Mouse (Mus musculus) hindbrain, embryonic 16.5 days (tissue): ENCODE results near the gene Susd2. TPM values are rescaled to one million over a fixed set of nuclear protein-coding genes. Genes with fewer than 3 reads are reported as not detected.

Experiments
- ATAC-seq: fragments of 200-750 bp; cut with Nextera tagmentation; 2 replicates; pipeline ENCODE4 v1.8.0; 2017; ENCODE audit warnings: moderate TSS enrichment, moderate library complexity
- H3K27ac ChIP-seq: fragments of 300-500 bp; sonication (generic); 2 replicates; pipeline ENCODE4 v1.5.1; 2014; ENCODE audit warnings: low read depth, mild to moderate bottlenecking, control low read depth, low read length, moderate library complexity
- H3K27me3 ChIP-seq: fragments of 300-500 bp; sonication (generic); replicated peaks from 2 replicates; pipeline ENCODE4 v1.6.1; 2014; ENCODE audit warnings: low read length; ENCODE audit not compliant: control insufficient read depth, insufficient read depth
- H3K36me3 ChIP-seq: fragments of 300-500 bp; sonication (generic); 2 replicates; pipeline ENCODE4 v1.6.1; 2014; ENCODE audit warnings: mild to moderate bottlenecking, low read length, moderate library complexity, mixed read lengths; ENCODE audit not compliant: control insufficient read depth, insufficient read depth
- H3K4me1 ChIP-seq: fragments of 300-500 bp; sonication (generic); 2 replicates; pipeline ENCODE4 v1.6.1; 2014; ENCODE audit warnings: low read depth, low read length; ENCODE audit not compliant: control insufficient read depth, insufficient read depth
- H3K4me2 ChIP-seq: fragments of 300-500 bp; sonication (generic); 2 replicates; pipeline ENCODE4 v1.6.1; 2014; ENCODE audit warnings: mild to moderate bottlenecking, low read length, control low read depth, moderate library complexity
- H3K4me3 ChIP-seq: fragments of 300-500 bp; sonication (generic); 2 replicates; pipeline ENCODE4 v1.5.1; 2014; ENCODE audit warnings: mild to moderate bottlenecking, low read length, control low read depth, moderate library complexity
- H3K9ac ChIP-seq: fragments of 300-500 bp; sonication (generic); 2 replicates; pipeline ENCODE4 v1.6.1; 2014; ENCODE audit warnings: low read depth, mild to moderate bottlenecking, control low read depth, low read length, moderate library complexity
- H3K9me3 ChIP-seq: fragments of 300-500 bp; sonication (generic); 2 replicates; pipeline ENCODE4 v1.6.1; 2014; ENCODE audit warnings: mild to moderate bottlenecking, low read length, moderate library complexity; ENCODE audit not compliant: control insufficient read depth
- WGBS: fragments of 180-500 bp; shearing (Covaris S2); extraction: QIAGEN DNeasy Blood & Tissue Kit; methylation state at CpG from one replicate; pipeline ENCODE4 v1.1.7; 2014; 5-methylcytosine and 5-hydroxymethylcytosine counted together
- polyA plus RNA-seq: library from polyadenylated mRNA; unstranded; fragments of >200 nt; fragmentation: Nextera tagmentation; extraction: Ambion mirVana; gene quantifications from 2 replicates; pipeline ENCODE4 v1.2.1, GENCODE M21; 2015

Gene Susd2
- polyA plus RNA-seq, 1 experiment from 2014 or later: 10.5 TPM

DNA sequence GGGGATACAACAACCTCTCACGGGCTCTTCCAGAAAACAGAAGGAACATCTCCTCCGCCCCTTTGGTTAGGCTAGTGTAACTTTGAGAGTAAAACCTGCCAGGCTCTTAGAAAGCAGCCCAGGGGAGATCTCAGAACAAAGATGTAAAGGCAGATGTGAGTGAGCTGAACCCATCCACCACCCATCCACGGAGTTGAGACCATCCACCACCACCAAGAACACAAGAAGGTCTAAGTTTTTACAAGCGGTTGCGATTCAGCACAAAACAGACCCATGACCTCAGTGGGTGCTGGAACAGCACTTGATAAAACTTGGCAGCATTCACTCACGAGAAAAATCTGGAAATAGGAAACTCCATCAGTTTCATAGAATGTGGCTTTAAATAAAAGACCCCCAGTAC is 17.9 kb downstream of the Susd2 start:
- Histone ChIP-seq H3K4me1 (no peaks in the 10 kb centered on the region), H3K9ac (no peak overlapping the region), H3K36me3 (no peaks in the 10 kb centered on the region), H3K4me3 (no peak overlapping the region), H3K4me2 (no peak overlapping the region), H3K9me3 (no peaks in the 10 kb centered on the region; the same call in 1 of the 2 replicates), H3K27me3 (no peaks in the 10 kb centered on the region), H3K27ac (no peak overlapping the region)
- no peak for ATAC-seq
- WGBS: 68% methylated on average over 6 of the region's 6 CpGs

DNA sequence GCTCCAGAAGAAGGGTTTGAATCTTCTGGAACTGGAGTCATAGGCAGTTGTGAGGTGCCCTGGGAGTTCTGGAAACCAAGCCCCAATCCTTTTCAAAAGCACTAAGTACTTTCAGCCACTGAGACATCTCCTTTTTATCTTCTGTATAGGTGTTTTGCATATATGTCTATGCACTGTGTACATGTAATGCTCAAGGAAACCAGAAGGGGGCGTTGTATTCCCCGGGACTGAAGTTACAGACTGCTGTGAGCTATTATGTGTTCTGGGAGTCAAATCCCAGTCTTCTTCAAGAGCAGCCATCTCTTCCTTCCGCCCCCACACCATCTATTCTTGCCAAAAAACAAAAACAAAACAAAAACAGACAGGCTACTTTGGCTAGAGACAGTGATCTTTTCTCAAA is 23.0 kb downstream of the Susd2 start:
- Histone ChIP-seq H3K36me3 (no peaks in the 10 kb centered on the region), H3K27ac (no peak overlapping the region)
- 53% methylated on average over 3 of the region's 3 CpGs for WGBS

DNA sequence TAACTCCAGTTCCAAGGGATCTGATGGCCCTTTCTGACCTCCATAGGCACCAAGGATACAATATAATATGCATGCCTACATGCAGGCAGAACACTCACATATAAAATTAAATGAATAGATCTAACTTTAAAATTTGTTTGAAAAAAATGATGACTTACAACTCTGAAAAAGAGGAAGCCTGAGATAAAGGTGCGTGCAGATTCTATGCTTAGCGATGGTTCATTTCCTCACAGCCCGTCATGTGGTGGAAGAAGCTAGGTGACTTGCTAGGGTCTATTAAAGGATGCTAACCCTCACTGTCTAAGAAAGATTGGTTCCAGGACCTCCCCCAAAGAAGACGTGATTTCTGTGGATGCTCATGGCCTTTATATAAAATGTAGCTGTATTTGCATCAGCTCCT is 27.8 kb downstream of the Susd2 start:
- no peaks in the 10 kb centered on the region for H3K4me1 ChIP-seq
- ATAC-seq: no peak
- H3K9ac ChIP-seq: no peak overlapping the region
- 90% methylated on average over 4 of the region's 4 CpGs for WGBS
- H3K27ac ChIP-seq: no peak overlapping the region
- no peaks in the 10 kb centered on the region for H3K27me3 ChIP-seq
- no peaks in the 10 kb centered on the region for H3K36me3 ChIP-seq
- H3K4me2 ChIP-seq: no peak overlapping the region
- no peaks in the 10 kb centered on the region for H3K9me3 ChIP-seq
- H3K4me3 ChIP-seq: no peak overlapping the region

More for the DNA sequence above, 23.0 kb downstream of the Susd2 start:
- ATAC-seq: no peak
- H3K9me3 ChIP-seq: no peaks in the 10 kb centered on the region; the same call in 1 of the 2 replicates
- H3K4me3 ChIP-seq: no peak overlapping the region
- H3K4me1 ChIP-seq: no peaks in the 10 kb centered on the region
- H3K4me2 ChIP-seq: no peak overlapping the region
- H3K9ac ChIP-seq: no peak overlapping the region
- H3K27me3 ChIP-seq: no peaks in the 10 kb centered on the region

DNA sequence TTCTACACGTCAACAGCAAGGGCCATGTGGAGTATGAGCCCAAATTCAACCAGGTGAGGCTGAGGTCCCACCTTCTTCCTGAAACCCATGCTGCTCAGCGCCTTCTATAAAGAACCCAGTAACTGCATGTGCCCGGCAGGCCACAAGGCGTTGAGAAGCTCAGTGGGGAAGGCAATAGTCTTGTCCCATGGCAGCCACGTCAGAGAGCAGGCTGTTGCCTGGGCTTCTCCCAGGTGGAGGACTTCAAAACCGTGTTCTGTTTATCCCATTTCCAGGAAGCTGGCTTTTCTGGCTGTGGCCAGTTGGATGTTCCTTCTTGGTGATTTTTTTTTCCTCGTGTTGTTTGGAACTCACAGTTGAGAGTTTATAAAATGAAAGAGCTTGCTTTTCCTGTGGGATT is 33.3 kb downstream of the Susd2 start:
- no peak overlapping the region for H3K4me2 ChIP-seq
- H3K27me3 ChIP-seq: no peaks in the 10 kb centered on the region
- H3K4me3 ChIP-seq: no peak overlapping the region
- no peak overlapping the region for H3K27ac ChIP-seq
- no peak overlapping the region for H3K9ac ChIP-seq
- no peaks in the 10 kb centered on the region for H3K36me3 ChIP-seq
- no peaks in the 10 kb centered on the region for H3K9me3 ChIP-seq
- ATAC-seq: no peak
- WGBS: 65% methylated on average over 7 of the region's 7 CpGs
- H3K4me1 ChIP-seq: no peaks in the 10 kb centered on the region

DNA sequence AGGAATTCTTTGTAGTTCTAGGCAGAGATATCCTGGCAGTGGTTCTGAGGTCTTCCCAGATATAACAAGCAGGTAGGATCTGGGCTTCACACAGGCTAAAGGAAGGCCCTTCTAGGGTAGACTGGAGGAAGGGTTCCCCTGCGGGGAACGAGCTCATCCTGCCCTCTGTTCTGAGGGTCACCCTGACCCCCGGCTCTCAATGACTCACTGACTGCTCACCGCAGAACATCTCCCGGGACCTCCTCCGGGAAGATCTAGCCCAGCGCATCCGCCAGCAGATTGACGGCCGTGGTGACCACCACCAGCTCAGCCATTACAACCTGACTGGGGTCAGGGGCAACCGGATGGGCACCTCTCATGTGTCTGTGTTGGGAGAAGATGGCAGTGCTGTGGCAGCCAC is 34.8 kb downstream of the Susd2 start:
- ATAC-seq: no peak
- H3K9me3 ChIP-seq: no peaks in the 10 kb centered on the region
- 89% methylated on average over 11 of the region's 11 CpGs for WGBS
- H3K9ac ChIP-seq: no peak overlapping the region
- H3K4me3 ChIP-seq: no peak overlapping the region
- H3K4me1 ChIP-seq: no peaks in the 10 kb centered on the region
- no peaks in the 10 kb centered on the region for H3K36me3 ChIP-seq
- H3K4me2 ChIP-seq: no peak overlapping the region
- no peak overlapping the region for H3K27ac ChIP-seq
- H3K27me3 ChIP-seq: no peaks in the 10 kb centered on the region

DNA sequence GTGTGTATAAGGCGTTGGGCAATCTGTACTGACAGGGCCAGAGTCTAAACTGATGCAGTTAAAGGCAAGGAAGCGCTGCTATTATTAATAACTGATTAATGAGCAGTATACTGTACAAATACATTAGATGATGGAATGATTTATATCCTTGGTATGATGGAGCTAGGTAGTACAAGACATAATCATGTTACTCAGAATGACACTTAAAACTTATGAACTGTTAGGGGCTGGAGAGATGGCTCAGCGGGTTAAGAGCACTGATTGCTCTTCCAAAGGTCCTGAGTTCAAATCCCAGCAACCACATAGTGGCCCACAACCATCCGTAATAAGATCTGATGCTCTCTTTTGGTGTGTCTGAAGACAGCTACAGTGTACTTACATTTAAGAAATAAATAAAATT is 36.6 kb downstream of the Susd2 start:
- no peak overlapping the region for H3K9ac ChIP-seq
- H3K4me3 ChIP-seq: no peak overlapping the region
- ATAC-seq: no peak
- no peaks in the 10 kb centered on the region for H3K4me1 ChIP-seq
- 89% methylated on average over 4 of the region's 4 CpGs for WGBS
- no peak overlapping the region for H3K27ac ChIP-seq
- no peaks in the 10 kb centered on the region for H3K27me3 ChIP-seq
- no peak overlapping the region for H3K4me2 ChIP-seq
- no peaks in the 10 kb centered on the region for H3K9me3 ChIP-seq
- H3K36me3 ChIP-seq: no peaks in the 10 kb centered on the region

DNA sequence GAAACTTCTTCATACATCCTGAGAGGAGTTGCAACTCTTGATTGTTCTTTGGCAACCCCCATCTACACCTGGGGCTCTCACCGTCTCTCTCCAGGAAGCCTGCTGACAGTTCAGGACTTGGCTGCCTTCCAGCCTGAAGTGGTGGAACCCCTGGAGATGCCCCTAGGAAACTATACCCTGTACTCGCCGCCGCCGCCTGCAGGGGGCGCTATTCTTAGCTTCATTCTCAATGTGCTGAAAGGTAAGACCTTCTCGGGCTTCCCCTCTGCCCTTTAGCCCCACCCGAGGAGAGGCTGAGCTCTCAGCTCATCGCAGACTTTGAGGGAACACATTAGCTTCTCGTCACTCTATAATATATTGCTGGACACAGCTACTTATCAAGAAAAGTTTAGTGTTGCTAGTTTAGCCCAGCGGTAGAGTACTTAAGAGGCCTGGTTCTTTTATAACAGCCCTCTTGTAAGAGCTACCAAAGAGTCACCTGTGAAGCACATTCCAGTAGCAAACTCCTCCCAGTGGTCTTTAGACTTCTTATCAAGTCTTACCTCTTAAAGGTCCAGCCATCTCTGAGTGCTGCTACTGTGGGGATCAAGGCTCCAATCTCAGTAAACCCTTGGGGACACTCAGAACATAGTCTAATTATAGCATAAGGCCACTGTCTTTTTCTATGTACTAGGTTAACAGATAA is 38.5 kb downstream of the Susd2 start:
- Histone ChIP-seq H3K27me3 (no peaks in the 10 kb centered on the region), H3K36me3 (no peaks in the 10 kb centered on the region), H3K4me2 (no peak overlapping the region), H3K9me3 (no peaks in the 10 kb centered on the region), H3K4me1 (no peaks in the 10 kb centered on the region), H3K9ac (no peak overlapping the region), H3K4me3 (no peak overlapping the region), H3K27ac (no peak overlapping the region)
- ATAC-seq: no peak
- 51% methylated on average over 11 of the region's 11 CpGs for WGBS

DNA sequence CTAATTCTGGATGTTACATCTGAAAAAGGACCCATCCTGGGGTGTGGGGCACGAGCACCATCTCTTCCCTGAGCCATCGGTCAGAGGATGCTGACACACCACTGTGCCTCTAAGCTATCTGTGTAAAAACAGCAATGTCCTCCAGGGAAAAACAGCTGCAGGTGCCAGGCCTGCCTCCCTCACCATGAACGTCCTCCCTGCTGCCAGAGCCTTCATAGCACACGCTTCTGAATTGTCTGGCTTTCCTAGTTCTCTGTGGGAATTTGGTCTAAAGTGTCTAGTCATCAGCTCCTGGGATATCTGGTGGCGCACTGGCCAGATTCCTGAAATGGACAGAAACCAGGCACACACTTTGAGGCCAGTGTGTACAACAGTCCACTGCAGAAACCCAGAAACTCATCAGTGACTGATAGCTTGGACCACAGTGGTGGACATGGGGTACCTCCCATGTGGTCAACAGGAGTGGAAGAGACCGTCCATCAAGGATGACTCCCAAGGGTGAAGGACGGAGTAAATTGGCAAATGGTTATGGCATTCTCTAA is 43.5 kb downstream of the Susd2 start:
- 81% methylated on average over 7 of the region's 7 CpGs for WGBS
- Histone ChIP-seq H3K9me3 (peaks cover 3% of the 10 kb centered on the region), H3K4me3 (no peak overlapping the region), H3K4me1 (no peaks in the 10 kb centered on the region), H3K4me2 (no peak overlapping the region), H3K36me3 (no peaks in the 10 kb centered on the region), H3K27me3 (no peaks in the 10 kb centered on the region), H3K27ac (no peak overlapping the region), H3K9ac (no peak overlapping the region)
- ATAC-seq: no peak

DNA sequence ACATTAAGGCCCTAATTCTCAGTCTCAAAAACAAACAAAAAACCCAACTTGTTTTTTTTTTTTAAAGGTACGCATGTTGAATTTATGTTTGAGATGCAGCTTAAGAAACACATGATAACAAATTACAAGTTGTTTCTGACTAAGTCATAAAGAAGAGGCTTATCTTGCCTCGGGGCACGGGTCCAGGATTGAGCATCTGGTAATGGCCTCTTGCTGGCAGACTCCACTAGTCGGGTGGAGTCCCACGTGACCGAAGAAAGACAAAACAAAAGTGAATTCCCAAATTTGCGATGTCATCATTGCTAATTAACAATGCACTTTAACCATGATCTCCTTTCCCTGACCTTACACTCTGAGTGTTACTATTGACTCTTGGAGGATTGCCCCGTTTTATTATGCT is 47.8 kb downstream of the Susd2 start:
- WGBS: 77% methylated on average over 8 of the region's 8 CpGs
- H3K4me1 ChIP-seq: no peaks in the 10 kb centered on the region
- H3K4me3 ChIP-seq: no peak overlapping the region
- no peaks in the 10 kb centered on the region for H3K27me3 ChIP-seq
- no peak overlapping the region for H3K27ac ChIP-seq
- H3K36me3 ChIP-seq: no peaks in the 10 kb centered on the region
- no peak overlapping the region for H3K4me2 ChIP-seq
- no peak overlapping the region for H3K9ac ChIP-seq
- ATAC-seq: no peak
- peaks cover 3% of the 10 kb centered on the region for H3K9me3 ChIP-seq
